Mouse (Mus musculus) layer of hippocampus, adult 9-11 months (tissue): ENCODE results near the gene Nlrc5.
"Not testable (repeated sequence)": the region's sequence is repeated elsewhere in the genome, so short reads cannot be mapped to it uniquely, and the experiment has no call there.

Experiments
- DNase-seq: peaks from one replicate; pipeline ENCODE4 v3.0.0; 2022

The Nlrc5 gene

DNA sequence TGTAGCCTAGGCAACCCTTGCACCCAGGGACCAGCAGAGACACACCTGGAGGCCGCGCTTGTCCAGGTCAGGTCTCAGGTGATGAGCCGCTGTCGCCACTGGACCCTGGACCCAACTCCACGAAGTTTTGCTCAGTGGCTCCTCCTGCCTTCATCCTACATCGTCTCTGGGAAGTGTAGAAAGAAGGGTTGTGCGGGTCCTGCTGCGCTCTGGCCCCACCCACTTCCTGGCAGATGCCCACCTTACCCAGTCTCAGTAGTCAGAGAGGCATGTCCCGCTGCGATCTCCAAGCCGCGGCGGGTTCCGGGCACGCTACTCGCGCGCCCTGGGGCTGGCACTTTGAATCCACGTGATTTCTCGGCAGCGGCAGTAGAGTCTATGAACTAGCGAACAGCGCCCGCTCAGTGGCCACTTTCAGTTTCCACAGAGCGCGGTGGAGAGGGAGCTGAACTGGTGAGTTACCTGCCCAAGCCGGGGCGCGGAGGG is at the start of gene Nlrc5:
Gene Nlrc5 (plus strand): TSS at position 376 of the 486 bp plus-strand sequence.
- DNase-seq: peak; percentile 53

DNA sequence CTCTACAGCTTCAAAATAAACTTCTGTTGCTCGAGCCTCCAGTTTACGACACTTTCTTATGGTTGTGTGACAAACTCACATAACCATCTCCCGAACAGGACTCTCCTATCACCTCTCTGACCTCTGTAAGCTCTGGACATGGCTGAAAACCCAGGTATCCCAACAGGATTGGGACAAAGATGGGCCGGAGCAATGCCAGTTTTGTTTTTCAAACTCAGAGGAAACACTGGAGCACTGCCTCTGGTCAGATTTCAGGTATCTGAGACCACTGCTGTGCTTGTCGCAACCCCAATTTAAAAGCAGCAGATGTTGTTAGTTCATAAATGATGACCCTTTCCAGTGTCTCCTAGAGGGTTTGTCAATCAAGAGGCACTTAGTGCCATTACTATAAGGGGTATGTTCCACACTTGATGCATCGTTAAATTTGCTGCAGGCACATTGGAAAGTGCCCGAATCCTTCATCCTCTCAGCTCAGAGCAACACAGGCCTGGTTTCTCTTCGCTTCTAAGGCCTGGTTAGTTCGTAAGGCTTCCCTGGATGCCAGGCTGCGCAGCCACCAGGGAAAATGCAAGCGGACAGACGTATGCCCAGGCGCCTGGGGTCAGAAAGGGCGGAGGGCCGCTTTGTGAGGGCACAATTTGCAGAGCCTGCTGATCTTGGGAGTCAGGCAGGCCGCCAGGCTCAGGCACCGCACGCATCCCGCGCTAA is 48.5 kb upstream of the Nlrc5 start:
- DNase-seq: no peak

DNA sequence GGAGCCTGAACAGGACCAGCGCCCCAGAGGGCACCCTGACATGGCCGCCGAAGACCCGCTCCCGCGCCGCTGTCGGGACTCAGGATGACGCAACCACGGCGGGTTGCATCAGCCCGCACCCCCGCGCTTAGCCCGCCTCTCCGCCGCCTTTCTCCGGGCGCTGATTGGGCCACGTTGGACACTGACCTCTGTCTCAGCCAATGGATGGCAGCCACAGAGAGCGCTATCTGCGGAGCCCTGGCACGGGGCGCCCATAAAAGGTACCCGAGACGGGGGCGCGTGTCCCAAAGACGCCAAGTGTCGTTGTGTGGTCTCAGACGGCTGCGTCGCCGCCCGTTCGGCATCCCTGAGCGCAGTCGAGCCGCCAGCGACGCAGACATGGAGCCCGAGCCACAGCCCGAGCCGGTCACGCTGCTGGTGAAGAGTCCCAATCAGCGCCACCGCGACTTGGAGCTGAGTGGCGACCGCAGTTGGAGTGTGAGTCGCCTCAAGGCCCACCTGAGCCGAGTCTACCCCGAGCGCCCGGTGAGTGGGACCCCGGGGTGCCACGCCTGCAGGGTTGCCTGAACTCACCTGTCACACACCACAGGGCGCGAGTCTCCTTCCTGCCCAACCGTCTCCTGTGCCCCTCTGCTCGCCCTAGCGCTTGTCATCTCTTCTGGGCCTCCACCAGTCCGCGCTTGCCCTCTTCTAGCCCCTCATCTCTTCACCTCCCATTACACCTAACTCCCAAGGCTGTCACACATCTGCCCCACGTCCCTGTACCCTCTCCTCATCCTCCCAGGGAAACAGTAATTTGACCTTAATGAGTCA is 47.7 kb upstream of the Nlrc5 start, which contains the start of gene Herpud1:
Gene Herpud1 (plus strand): TSS at position 225 of the 813 bp plus-strand sequence.
- peak; percentile 99 for DNase-seq

DNA sequence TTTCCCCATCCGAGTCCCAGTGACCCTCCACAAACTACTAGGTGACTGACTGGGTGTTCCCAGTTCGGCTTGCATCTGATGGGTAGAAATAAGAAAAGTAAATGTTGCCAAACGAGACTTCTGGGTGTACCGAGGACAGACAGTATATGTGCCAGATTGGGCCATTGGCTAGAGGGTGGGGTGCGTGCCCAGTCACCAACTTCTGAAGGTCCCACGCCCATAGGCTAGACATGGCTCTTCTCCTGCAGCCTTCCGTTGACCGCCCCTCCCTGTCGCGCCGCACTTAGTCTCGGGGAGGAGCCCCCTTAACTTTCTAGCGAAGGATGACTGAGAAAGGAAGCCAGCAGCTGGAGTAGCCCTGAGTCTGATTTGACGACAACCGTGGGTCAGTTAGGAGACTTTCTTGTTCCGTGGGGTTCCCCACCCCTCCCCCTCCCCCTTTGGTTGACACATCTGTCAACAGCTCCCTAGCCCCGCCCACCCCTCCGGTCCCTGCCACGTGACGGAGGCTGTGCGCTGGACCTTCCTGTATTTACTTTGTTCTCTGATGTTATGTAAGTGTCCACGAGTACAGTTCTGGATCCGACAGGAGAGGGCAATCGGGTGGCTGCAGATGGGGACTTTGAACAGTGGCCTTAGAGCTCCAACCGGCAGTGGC is 47.0 kb upstream of the Nlrc5 start:
- DNase-seq: peak; percentile 89

DNA sequence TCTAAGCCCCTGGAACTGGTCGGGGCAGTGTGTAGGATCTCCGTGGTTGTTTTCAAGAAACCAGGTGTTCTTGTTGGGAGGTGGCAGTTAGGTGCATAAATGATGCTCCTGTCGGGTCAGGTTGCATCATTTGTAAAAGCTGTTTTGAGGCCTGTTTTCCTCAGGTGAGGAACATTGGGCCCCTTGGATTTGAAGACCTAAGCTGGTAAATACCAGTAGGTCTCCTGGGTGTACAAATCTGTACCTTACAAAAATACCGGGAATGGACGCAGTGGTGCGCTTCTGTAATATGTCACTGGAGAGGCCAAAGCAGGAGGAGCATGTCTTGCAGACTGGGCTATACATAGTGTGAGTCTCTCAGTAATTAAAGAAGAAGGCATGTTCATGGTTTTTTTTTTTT is 46.4 kb upstream of the Nlrc5 start:
- DNase-seq: no peak

DNA sequence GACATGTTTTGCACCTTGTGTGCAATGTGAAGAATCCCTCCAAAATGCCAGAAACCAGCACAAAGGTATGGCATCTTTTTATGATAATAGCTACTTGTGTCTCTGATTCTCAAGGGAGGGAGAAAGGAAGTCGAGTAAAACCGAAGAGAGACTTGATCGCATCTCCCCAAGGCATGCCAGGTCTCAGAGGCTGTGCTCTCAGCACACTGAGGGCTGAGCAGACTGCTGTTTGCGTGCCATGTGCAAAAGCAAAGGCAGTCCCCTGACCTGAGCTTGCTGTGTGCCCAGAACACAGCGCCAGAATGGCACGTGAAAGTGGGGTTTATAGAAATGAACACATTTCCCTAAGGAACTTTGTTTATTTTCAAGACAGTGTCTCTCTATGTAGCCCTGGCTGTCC is 44.6 kb upstream of the Nlrc5 start:
- no peak for DNase-seq

DNA sequence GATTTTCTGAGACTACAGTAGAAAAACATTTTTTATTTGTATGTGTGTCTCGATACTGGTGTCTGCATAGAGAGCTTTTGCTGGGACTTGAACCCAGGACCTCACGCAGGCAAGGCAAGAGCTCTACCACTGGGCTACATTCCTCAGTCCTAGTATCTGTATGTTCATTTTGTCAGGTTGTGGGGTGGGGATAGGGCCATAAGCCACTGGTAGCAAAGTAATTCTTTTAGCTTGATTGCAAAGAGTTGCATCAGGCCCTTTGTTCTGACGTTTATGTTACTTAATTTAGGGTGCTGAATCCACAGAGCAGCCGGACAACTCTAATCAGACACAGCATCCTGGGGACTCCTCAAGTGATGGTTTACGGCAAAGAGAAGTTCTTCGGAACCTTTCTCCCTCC is 43.7 kb upstream of the Nlrc5 start:
- no peak for DNase-seq

DNA sequence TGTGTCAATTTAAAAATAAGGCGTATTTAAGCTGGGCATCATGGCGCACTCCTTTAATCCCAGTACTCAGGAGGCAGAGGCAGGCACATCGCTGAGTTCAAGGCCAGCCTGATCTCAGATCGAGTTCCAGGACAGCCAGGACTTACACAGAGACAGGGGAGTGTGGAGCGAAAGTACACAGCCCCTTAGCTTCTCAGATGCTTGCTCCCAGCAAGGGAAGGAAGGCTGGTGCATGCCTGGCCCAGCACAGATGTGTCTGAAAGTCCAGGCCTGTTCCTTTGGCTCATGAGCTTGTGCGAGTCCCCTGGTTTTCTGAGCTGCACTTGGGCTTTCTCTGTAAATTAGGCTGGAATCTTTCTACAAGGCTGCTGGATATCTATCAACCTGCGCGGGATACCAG is 43.2 kb upstream of the Nlrc5 start:
- DNase-seq: no peak

DNA sequence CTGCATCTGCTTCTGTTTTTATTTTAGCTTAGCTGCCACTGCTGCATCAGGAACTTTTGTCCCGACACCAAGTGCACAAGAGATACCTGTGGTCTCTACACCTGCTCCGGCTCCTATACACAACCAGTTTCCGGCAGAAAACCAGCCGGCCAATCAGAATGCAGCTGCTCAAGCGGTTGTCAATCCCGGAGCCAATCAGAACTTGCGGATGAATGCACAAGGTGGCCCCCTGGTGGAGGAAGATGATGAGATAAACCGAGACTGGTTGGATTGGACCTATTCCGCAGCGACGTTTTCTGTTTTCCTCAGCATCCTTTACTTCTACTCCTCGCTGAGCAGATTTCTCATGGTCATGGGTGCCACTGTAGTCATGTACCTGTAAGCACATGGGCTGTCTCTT is 42.0 kb upstream of the Nlrc5 start:
- no peak for DNase-seq

DNA sequence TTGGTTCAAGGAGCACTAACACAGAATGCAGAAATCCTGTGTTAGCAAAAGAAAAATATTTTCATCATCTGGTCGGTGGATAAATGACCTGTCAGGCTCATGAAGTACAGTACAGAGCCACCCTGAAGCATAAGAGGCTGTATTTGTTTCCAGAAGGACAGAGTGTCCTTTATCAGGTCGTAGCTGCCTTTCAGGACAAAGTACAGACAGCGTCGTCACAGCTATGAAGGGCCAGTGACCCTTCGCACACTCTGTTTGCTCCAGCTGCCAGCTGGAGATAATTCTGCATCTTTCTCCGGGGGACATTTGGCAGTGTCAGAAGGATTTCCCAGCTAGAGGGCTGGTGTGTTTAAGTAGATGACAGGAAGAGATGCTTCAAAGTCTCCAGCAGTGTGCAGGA is 41.5 kb upstream of the Nlrc5 start:
- no peak for DNase-seq

DNA sequence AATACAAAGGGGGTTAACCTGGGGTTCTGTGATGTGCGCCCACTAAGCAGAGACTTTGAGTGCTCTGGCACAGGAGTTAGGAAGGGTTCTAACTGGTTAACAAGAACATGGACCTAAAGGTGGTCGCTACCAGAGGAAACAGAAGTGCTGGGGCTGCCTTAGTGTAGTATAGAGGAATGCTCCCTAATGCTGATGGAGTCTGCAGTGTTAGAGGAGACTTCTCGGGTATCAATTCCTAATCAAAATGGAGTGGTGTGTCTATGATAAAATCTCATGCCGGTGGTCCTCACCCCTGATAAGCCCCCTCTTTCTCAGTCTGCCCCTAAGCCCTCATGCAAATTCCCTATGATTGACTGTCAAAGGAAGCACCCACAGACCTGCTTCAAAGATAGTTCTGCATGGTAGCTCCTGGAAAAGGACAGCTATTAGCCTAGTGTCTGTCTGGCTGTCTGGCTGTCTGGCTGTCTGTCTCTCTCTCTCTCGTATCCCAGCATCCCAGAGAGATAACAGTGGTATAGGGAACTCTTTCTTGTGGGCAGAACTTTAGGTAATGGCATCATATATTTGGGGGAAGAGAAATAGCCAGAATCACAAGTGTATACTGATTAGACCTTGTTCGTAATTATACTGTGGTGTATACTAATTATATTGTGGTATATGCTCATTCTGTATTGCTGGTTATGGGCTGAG is 38.2 kb upstream of the Nlrc5 start:
- DNase-seq: no peak

DNA sequence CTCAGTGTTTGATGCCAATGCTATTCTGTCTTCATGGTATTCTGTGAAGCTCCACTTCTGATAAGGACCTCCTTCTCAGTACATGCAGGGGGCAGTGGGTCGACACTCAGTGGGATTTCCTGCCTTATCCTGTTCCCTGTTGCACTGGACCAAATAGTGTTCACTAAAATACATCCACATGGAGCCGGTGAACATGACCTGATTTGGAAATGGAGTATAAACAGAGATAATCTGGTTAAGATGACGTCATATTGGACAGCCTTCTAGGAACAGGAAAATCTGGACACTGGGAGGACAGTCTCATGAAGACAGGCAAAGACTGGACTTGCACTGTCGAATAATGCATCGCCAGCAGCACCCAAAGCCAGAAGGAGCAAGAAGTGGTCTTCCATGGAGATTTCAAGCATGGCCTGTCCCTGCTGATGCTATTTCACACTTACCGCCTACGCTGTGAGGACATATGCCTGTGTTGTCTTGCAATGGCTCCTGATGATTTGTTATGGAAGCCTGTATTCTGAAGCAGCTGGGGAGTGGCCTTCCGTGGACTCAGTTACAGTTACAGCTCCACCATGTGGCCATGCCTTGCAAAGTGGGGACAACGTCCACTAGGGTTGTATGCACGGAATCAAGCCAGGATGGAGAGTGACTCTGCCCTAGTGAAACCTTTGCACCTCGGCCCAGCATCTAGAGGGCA is 37.0 kb upstream of the Nlrc5 start:
- peak; percentile 42 for DNase-seq

DNA sequence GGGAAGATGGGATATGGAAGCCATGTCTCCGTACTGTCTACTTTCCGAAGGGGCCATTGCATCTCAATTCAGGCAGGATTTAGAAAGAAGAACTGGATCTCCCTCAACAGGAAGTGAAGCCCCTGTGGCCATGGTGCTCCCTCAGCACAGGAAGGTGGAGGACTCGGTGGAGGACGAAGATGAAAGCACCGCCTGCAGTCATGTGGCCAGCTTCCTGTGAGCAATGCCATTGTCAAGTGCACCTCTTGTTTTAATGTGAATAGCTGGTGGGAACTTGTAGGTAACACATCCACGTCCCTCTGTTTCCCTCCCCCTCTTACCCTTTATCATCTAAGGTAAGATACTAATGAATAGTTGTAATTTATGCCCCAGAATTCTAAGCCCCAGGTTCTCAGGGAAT is 35.6 kb upstream of the Nlrc5 start:
- no peak for DNase-seq

DNA sequence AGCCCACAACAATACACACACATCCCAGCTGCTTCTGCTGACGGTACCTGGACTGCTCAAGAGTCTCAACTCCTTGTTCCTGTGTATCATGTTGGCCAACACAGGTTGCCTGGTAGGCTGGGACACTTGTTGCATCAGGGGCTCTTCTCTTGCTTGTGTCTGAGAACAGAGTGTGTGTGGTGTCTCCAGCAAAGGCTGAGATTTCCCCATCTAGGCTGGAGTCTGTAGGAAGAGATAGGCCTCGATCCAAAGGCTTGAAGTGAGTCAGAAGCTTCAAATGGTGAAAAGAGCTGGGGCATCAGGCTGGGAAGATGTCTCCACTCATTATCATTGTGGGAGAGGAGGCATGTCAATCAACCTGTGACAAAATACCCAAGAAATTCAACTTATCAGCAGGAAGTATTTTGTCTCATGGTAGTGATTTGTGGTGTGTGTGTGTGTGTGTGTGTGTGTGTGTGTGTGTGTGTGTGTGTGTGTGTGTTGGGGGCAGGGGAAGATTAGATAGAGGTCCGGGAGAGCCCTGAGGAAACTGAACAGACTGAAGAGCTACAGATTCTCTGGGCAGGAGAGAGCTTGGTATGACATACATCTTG is 34.7 kb upstream of the Nlrc5 start:
- no peak for DNase-seq

DNA sequence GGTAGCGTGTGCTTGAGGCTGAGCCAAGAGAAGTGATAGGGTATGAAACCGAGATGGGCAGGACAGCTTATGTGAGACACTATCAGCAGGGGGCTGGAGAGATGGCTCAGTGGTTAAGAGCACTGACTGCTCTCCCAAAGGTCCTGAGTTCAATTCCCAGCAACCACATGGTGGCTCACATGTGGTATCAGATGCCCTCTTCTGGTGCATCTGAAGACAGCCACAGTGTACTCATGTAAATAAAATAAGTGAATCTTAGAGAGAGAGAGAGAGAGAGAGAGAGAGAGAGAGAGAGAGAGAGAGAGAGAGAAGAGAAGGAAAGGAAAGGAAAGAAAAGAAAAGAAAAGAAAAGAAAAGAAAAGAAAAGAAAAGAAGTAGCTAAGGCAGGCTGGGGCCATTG is 34.2 kb upstream of the Nlrc5 start:
- DNase-seq: not testable (repeated sequence)

DNA sequence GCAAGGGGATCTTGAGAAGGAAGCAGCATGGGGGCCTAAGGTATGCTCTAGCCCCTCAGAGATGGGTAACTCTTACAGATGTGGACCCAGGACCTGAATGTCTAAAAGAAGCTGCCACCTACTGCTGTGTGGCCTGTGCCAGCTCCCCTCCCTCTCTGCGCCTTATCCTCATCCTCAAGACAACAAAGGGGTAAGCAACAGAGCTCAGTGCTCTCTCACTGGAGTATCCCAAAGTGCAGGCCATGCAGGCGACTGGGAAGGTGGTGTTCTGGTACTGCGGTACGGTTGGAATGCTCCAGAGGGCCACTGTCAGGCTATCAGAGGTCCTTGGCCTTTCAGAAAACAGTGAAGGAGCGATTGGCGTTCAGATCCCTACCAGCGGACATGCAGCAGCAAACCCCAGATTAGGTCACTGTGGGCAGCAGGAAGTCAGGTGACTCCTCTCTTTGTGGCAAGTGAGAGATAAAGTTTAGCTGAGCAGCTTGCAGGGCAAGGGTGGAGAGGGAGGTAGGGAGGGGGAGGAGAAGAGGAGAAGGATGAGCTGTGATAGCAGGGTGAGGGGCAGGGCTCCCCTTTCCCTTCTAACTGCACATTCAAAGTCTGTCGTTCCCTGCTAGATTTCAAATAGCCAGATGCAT is 25.6 kb upstream of the Nlrc5 start:
- no peak for DNase-seq

DNA sequence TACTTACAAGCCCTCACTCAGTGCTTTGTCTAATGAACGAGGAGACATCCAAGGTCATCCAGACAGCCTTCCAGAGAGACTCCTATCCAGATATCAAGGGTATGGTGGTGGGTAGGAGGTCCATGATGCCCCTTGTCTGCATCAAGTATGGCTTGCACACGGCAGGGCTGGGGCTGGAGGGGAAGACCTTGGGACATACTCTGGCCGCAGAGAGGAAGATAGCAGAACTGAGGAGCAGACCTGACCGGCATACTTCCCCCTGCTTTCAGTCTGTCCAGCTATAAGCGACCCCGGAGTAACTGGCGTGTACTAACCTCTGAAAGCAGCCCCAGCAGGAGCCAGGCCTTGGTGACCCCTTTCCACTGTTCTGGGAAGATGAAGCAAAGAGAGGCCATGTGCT is 24.6 kb upstream of the Nlrc5 start:
- DNase-seq: no peak

DNA sequence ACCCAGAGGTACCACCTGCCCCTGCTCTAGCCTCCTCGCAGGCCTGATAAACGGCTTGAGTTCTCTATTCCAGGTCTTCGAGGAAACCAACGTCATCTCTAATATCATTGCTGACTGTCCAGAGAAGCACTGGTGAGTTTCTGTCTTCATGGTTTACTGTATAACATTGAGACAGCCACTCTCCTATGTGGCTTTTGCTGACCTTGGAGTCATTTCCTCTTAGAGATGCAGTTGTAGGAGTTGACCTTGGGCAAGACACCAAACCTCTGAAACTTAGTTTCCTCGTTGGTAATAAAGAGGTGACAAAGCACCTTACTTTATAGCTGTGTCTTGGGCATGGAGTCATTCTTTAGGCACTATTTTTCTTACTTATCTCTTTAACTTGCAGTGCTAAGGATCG is 21.6 kb upstream of the Nlrc5 start:
- DNase-seq: no peak

DNA sequence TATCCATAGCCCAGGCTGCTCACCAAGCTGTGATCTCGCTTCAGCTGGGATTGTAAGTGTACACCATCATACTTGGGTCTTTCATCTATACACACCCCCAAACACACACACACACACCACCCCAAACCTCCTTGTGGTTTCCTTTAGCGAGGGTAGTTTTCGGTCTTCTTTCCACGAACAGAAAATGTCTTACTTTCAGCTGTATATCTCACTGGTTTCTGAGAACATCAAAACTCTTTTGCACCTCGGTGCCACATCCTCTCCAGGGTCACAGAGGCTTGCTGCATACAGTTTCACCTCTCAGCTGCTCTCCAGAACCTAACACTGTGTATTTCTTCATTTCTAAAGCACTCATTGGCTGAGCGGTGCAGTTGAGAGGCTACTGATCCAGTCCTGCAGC is 20.6 kb upstream of the Nlrc5 start:
- DNase-seq: no peak

DNA sequence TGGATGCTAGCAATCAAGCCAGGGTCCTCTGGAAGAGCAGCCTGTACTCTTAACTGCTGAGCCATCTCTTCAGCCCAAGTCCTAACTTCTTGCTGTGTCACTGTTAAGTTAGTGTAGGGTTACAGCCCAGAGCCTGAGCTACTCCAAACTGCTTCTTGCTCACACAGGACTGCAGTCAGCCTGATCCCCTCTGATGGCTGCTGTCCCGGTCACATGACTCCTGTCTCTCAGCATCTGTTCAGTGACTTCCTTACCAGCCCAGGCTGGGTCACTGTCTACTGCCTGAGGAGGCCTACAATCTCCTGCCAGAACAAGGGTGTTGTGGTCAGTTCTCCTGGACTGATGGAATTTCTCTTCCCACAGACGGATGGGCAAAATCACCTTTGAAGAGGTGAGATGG is 18.9 kb upstream of the Nlrc5 start:
- DNase-seq: no peak

DNA sequence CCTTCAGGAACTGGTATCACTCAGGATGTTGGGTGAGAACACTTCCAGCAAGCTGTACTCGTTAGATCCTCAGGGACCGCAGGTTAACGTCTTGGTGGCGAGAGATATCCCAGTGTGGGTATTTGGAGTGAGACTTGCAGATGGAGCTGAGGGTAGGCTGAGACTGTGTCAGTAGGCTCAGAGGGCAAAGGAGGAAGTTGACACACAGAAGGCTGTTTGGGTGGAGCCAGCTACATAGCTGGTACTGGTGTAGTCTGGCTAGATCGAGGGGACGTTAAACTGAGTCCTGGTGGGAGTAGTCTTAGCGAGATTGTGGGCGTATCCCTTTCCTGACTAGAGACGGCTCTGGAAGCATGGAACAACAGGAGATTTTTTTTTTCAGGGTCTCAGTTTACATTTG is 16.1 kb upstream of the Nlrc5 start:
- no peak for DNase-seq

DNA sequence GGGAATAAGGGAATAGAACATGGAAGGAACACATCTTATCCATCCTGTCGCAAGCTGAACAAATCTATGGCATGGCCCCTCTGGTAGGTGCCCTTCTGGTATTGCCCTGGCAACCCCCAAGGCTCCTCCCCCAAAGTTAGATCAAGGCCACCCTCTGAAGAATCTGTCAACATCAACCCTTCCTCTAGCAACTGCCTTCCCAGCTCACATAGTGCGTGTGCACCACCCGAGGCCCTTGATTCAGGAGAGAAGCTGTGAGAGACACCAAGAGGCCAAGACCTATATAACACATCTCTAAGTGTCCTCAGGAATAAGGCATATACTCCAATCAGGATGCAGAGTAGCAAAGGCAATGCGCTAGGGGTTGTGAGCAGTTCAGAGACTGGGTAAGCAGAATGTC is 11.9 kb upstream of the Nlrc5 start:
- no peak for DNase-seq
